Mouse (Mus musculus): Measurements from ENCODE around the gene Igf2. TPM values are rescaled to one million over a fixed set of nuclear protein-coding genes. Genes with fewer than 3 reads are reported as not detected.

Gene Igf2
- polyA plus RNA-seq, 1 experiment: 272 TPM

DNA sequence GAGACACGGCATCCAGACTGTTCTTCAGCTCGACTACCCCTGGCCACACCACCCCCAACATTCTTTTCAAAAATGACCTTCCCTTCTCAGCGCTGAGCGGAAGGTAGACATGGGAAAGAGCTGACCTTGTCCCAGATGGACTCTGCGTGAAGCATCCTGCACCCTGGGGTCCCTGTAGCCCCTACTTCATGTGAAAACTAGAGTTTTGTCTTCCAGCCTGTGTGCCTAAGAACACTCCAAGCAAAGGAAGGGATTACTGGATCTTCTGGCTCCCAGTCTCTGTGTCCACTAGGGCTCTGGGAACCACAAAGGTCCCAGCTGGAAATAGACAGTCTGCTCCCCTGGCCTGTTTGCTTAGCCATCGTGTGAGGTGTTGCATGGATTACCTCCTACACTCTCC, 8.5 kb upstream of the Igf2 start:
- Histone ChIP-seq H3K9ac (ENCODE audit: low read depth, poor library complexity, severe bottlenecking) (no peak overlapping the region), H3K27ac (ENCODE audit: insufficient read depth, low read length) (no peak overlapping the region), H3K9me3 (replicated peaks; ENCODE audit: control insufficient read depth, insufficient read depth, low read length, poor library complexity, severe bottlenecking) (peaks cover 11% of the 10 kb centered on the region), H3K4me1 (ENCODE audit: control insufficient read depth, insufficient read depth, low read length) (no peaks in the 10 kb centered on the region), H3K4me3 (ENCODE audit: low read depth, low read length) (no peak overlapping the region), H3K36me3 (ENCODE audit: control insufficient read depth, insufficient read depth, low read length, poor library complexity, severe bottlenecking) (no peaks in the 10 kb centered on the region), H3K27me3 (ENCODE audit: control insufficient read depth, insufficient read depth, low read length, poor library complexity, severe bottlenecking) (no peaks in the 10 kb centered on the region)
- TF ChIP-seq POLR2A (IDR thresholded peaks at IDR 0.05; ENCODE audit: insufficient read depth, low read length): no peak
- TF ChIP-seq CTCF (IDR thresholded peaks at IDR 0.05; ENCODE audit: low read depth, low read length): no peak
- TF ChIP-seq EP300 (IDR thresholded peaks at IDR 0.05; ENCODE audit: insufficient read depth, low read depth, low read length): no peak

DNA sequence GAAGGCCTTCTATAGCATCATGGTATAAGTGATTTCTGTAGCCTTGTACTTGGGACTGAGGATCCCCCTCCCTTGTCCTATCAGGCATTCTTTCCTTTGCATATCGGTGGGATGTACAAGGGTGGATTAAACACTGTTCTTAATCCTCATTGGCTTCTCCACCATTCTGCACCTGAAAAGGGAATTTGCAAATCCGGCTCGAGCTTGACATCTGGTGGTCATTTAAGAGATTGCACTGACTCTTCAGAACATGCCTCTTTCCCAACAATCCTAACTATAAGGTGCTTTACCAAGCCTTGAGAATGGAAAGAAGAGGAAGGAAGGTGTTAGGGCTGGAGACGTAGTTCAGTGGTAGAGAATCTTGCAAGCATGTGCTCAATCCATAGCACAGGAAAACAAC, 5.5 kb upstream of the Igf2 start:
- no peaks in the 10 kb centered on the region for H3K27me3 ChIP-seq (ENCODE audit: control insufficient read depth, insufficient read depth, low read length, poor library complexity, severe bottlenecking)
- TF ChIP-seq EP300 (IDR thresholded peaks at IDR 0.05; ENCODE audit: insufficient read depth, low read depth, low read length): no peak
- no peak for TF ChIP-seq POLR2A (IDR thresholded peaks at IDR 0.05; ENCODE audit: insufficient read depth, low read length)
- TF ChIP-seq CTCF (IDR thresholded peaks at IDR 0.05; ENCODE audit: low read depth, low read length): peak; percentile 24
- peaks cover 22% of the 10 kb centered on the region for H3K9me3 ChIP-seq (replicated peaks; ENCODE audit: control insufficient read depth, insufficient read depth, low read length, poor library complexity, severe bottlenecking)
- no peak overlapping the region for H3K9ac ChIP-seq (ENCODE audit: low read depth, poor library complexity, severe bottlenecking)
- H3K4me1 ChIP-seq (ENCODE audit: control insufficient read depth, insufficient read depth, low read length): no peaks in the 10 kb centered on the region
- H3K4me3 ChIP-seq (ENCODE audit: low read depth, low read length): no peak overlapping the region
- H3K27ac ChIP-seq (ENCODE audit: insufficient read depth, low read length): no peak overlapping the region
- H3K36me3 ChIP-seq (ENCODE audit: control insufficient read depth, insufficient read depth, low read length, poor library complexity, severe bottlenecking): no peaks in the 10 kb centered on the region

DNA sequence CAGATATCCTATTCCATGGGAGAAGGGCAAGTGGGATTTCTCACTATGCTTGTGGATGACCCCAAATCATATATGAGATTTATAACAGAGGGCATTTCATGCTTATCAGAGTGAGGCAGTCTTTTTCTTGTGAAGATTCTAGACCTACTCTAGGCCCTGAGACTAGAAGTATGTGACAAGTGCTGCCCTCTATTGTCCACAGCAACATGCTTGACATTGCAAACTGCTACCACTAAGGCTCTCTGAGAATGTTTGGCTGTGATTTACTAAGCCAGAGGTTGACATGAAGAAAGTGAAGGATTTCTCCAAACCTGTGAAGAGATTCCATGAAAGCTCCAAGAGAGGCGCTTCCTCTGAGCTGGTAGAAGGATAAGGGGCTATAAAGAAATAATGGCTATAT, 4.5 kb upstream of the Igf2 start:
- Histone ChIP-seq H3K27ac (ENCODE audit: insufficient read depth, low read length) (no peak overlapping the region), H3K4me1 (ENCODE audit: control insufficient read depth, insufficient read depth, low read length) (no peaks in the 10 kb centered on the region), H3K27me3 (ENCODE audit: control insufficient read depth, insufficient read depth, low read length, poor library complexity, severe bottlenecking) (no peaks in the 10 kb centered on the region), H3K36me3 (ENCODE audit: control insufficient read depth, insufficient read depth, low read length, poor library complexity, severe bottlenecking) (no peaks in the 10 kb centered on the region), H3K9ac (ENCODE audit: low read depth, poor library complexity, severe bottlenecking) (no peak overlapping the region), H3K4me3 (ENCODE audit: low read depth, low read length) (no peak overlapping the region), H3K9me3 (replicated peaks; ENCODE audit: control insufficient read depth, insufficient read depth, low read length, poor library complexity, severe bottlenecking) (peaks cover 22% of the 10 kb centered on the region)
- TF ChIP-seq CTCF (IDR thresholded peaks at IDR 0.05; ENCODE audit: low read depth, low read length) (no peak), POLR2A (IDR thresholded peaks at IDR 0.05; ENCODE audit: insufficient read depth, low read length) (no peak), EP300 (IDR thresholded peaks at IDR 0.05; ENCODE audit: insufficient read depth, low read depth, low read length) (no peak)

DNA sequence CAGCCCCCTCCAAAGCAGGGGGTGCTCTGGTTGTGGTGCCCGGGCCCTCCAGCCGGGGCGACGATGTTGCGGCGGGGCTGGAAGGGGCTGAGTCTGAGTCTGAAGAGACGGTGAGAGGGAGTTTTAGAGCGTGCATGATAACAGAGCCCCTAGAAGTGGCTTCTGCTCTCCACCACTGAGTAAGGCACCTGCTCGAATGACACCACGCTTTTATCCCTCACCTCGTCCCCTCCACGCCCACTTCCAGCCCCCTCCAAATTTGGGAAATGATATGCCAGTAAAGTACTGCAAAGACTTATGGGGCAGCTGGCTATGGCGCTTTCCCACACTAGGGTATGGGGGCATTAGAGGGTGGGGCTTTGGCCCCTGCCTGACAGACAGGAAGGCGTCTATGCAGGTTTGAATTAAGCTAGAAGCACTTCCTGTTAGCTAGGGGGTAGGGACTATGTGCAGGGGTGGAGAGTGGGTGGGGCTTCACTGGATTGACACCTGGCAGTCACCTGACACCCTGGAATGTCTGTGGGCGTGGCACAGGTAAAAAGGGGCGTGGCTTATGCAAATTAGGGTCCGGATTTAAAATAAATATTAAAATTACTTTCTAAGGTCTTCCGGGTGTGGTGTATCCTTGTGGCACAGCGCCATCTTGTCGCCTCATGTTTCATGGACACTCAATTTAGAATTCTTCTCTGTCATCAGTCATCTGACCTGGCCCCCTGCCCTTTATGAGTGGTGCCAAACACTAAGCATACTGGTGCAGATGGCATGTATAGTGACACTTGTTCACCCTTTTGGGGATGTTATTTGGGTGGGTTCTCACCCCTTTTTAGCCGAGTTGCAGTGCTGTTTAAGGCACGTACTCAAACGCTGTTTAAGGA, 3.4 kb upstream of the Igf2 start, which contains the start of gene Gm49394:
Gene Gm49394, minus strand, starts transcription at position 192 of the 875 bp plus-strand sequence.
- Histone ChIP-seq H3K27ac (ENCODE audit: insufficient read depth, low read length) (no peak within 1 kb of the TSS), H3K27me3 (ENCODE audit: control insufficient read depth, insufficient read depth, low read length, poor library complexity, severe bottlenecking) (peaks cover 5% of the 10 kb centered on the region), H3K4me1 (ENCODE audit: control insufficient read depth, insufficient read depth, low read length) (no peaks in the 10 kb centered on the region), H3K9ac (ENCODE audit: low read depth, poor library complexity, severe bottlenecking) (no peak within 1 kb of the TSS), H3K9me3 (replicated peaks; ENCODE audit: control insufficient read depth, insufficient read depth, low read length, poor library complexity, severe bottlenecking) (peaks cover 22% of the 10 kb centered on the region), H3K4me3 (ENCODE audit: low read depth, low read length) (no peak within 1 kb of the TSS), H3K36me3 (ENCODE audit: control insufficient read depth, insufficient read depth, low read length, poor library complexity, severe bottlenecking) (no peaks in the 10 kb centered on the region)
- TF ChIP-seq POLR2A (IDR thresholded peaks at IDR 0.05; ENCODE audit: insufficient read depth, low read length): no peak
- no peak for TF ChIP-seq EP300 (IDR thresholded peaks at IDR 0.05; ENCODE audit: insufficient read depth, low read depth, low read length)
- no peak for TF ChIP-seq CTCF (IDR thresholded peaks at IDR 0.05; ENCODE audit: low read depth, low read length)

DNA sequence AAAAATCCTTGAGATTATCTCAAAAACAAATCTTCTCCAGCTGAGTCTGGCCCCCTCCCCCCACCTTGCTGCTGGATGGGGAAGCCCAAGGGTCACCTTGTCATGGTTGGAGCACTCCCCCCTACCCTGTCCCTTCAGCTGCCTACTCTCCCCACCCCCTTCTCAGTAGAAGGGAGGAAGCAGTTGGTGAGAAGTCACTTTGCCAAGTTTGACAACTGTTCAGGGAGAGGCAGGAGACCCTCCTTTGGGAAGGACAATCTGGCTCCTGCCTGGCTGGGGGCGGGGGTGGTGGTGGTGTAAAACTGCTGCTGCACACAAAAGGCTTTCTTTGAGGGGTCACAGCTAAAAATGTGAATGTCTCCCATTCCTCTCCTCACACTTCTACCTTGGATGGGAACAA, 1.7 kb upstream of the Igf2 start:
- peaks cover 22% of the 10 kb centered on the region for H3K9me3 ChIP-seq (replicated peaks; ENCODE audit: control insufficient read depth, insufficient read depth, low read length, poor library complexity, severe bottlenecking)
- H3K36me3 ChIP-seq (ENCODE audit: control insufficient read depth, insufficient read depth, low read length, poor library complexity, severe bottlenecking): no peaks in the 10 kb centered on the region
- no peak overlapping the region for H3K9ac ChIP-seq (ENCODE audit: low read depth, poor library complexity, severe bottlenecking)
- H3K27ac ChIP-seq (ENCODE audit: insufficient read depth, low read length): no peak overlapping the region
- H3K4me3 ChIP-seq (ENCODE audit: low read depth, low read length): no peak overlapping the region
- H3K4me1 ChIP-seq (ENCODE audit: control insufficient read depth, insufficient read depth, low read length): no peaks in the 10 kb centered on the region
- peaks cover 16% of the 10 kb centered on the region for H3K27me3 ChIP-seq (ENCODE audit: control insufficient read depth, insufficient read depth, low read length, poor library complexity, severe bottlenecking)
- TF ChIP-seq EP300 (IDR thresholded peaks at IDR 0.05; ENCODE audit: insufficient read depth, low read depth, low read length) (no peak), POLR2A (IDR thresholded peaks at IDR 0.05; ENCODE audit: insufficient read depth, low read length) (no peak), CTCF (IDR thresholded peaks at IDR 0.05; ENCODE audit: low read depth, low read length) (no peak)

DNA sequence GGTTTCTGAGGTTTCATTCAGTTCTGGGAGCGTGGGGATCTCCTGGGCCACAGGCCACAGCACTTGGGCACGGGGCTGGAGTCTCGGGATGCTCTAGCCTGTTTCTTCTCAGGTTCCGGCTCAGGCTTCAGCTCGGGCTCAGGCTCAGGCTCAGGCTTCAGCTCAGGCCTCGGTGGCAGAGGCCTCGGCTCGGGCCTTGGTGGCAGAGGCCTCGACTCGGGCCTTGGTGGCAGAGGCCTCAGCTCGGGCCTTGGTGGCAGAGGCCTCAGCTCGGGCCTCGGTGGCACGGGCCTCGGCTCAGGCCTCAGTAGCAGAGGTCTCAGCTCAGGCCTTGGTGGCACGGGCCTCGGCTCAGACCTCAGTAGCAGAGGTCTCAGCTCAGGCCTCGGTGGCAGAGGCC, 905 bp upstream of the Igf2 start:
- Histone ChIP-seq H3K9me3 (replicated peaks; ENCODE audit: control insufficient read depth, insufficient read depth, low read length, poor library complexity, severe bottlenecking) (peaks cover 22% of the 10 kb centered on the region), H3K4me3 (ENCODE audit: low read depth, low read length) (no peak overlapping the region), H3K9ac (ENCODE audit: low read depth, poor library complexity, severe bottlenecking) (no peak overlapping the region), H3K4me1 (ENCODE audit: control insufficient read depth, insufficient read depth, low read length) (no peaks in the 10 kb centered on the region), H3K36me3 (ENCODE audit: control insufficient read depth, insufficient read depth, low read length, poor library complexity, severe bottlenecking) (no peaks in the 10 kb centered on the region), H3K27ac (ENCODE audit: insufficient read depth, low read length) (no peak overlapping the region), H3K27me3 (ENCODE audit: control insufficient read depth, insufficient read depth, low read length, poor library complexity, severe bottlenecking) (peaks cover 22% of the 10 kb centered on the region)
- no peak for TF ChIP-seq CTCF (IDR thresholded peaks at IDR 0.05; ENCODE audit: low read depth, low read length)
- TF ChIP-seq POLR2A (IDR thresholded peaks at IDR 0.05; ENCODE audit: insufficient read depth, low read length): no peak
- TF ChIP-seq EP300 (IDR thresholded peaks at IDR 0.05; ENCODE audit: insufficient read depth, low read depth, low read length): no peak

Measured in ES-Bruce4 (cell line).